Mouse (Mus musculus) midbrain, embryonic 15.5 days (tissue): Measurements from ENCODE around the gene Cdkl2. TPM values are rescaled to one million over a fixed set of nuclear protein-coding genes. Genes with fewer than 3 reads are reported as not detected.

Experiments
- ATAC-seq: fragments of 200-750 bp; cut with Nextera tagmentation; replicated peaks from 2 replicates; pipeline ENCODE4 v1.8.0; 2017; ENCODE audit warnings: moderate TSS enrichment
- H3K27ac ChIP-seq: fragments of 300-500 bp; sonication (generic); 2 replicates; pipeline ENCODE4 v1.5.1; 2015; ENCODE audit warnings: mild to moderate bottlenecking, inconsistent platforms
- H3K27me3 ChIP-seq: fragments of 300-500 bp; sonication (generic); replicated peaks from 2 replicates; pipeline ENCODE4 v1.6.1; 2015; ENCODE audit warnings: inconsistent platforms
- H3K36me3 ChIP-seq: fragments of 300-500 bp; sonication (generic); replicated peaks from 2 replicates; pipeline ENCODE4 v1.6.1; 2015; ENCODE audit warnings: inconsistent platforms
- H3K4me1 ChIP-seq: fragments of 300-500 bp; sonication (generic); 2 replicates; pipeline ENCODE4 v1.6.1; 2015; ENCODE audit warnings: inconsistent platforms
- H3K4me2 ChIP-seq: fragments of 300-500 bp; sonication (generic); 2 replicates; pipeline ENCODE4 v1.6.1; 2015; ENCODE audit warnings: inconsistent platforms, mild to moderate bottlenecking, moderate library complexity
- H3K4me3 ChIP-seq: fragments of 300-500 bp; sonication (generic); 2 replicates; pipeline ENCODE4 v1.5.1; 2015; ENCODE audit warnings: mild to moderate bottlenecking, inconsistent platforms
- H3K9ac ChIP-seq: fragments of 300-500 bp; sonication (generic); 2 replicates; pipeline ENCODE4 v1.6.1; 2015; ENCODE audit warnings: mild to moderate bottlenecking, inconsistent platforms
- H3K9me3 ChIP-seq: fragments of 300-500 bp; sonication (generic); 2 replicates; pipeline ENCODE4 v1.6.1; 2016; ENCODE audit warnings: inconsistent platforms
- WGBS: fragments of 180-500 bp; shearing (Covaris S2); methylation state at CpG from one replicate; pipeline ENCODE4 v1.1.7; 2015; ENCODE audit warnings: mixed read lengths; 5-methylcytosine and 5-hydroxymethylcytosine counted together
- polyA plus RNA-seq: library from polyadenylated mRNA; unstranded; fragments of >200 nt; fragmentation: Nextera tagmentation; extraction: Ambion mirVana; gene quantifications from 2 replicates; pipeline ENCODE4 v1.2.1, GENCODE M21; 2015

The Cdkl2 gene
- polyA plus RNA-seq, 1 experiment from 2014 or later, result 10.5 TPM

- WGBS, result 95% methylated on average over 2 of the region's 2 CpGs
- no peak overlapping the region for H3K9ac ChIP-seq
- no peaks in the 10 kb centered on the region for H3K4me1 ChIP-seq
- no peak overlapping the region for H3K4me2 ChIP-seq
- H3K27ac ChIP-seq, result no peak overlapping the region
- ATAC-seq, result no peak
- H3K4me3 ChIP-seq, result no peak overlapping the region
- no peaks in the 10 kb centered on the region for H3K9me3 ChIP-seq
- H3K36me3 ChIP-seq, result peaks cover 42% of the 10 kb centered on the region
- H3K27me3 ChIP-seq, result no peaks in the 10 kb centered on the region
These were observed 19.5 kb upstream of the Cdkl2 start for GRCm38 (mm10) chr5:92063192-92063591.

GRCm38 (mm10) chr5:92052866-92053265 is 9.2 kb upstream of the Cdkl2 start:
- Histone ChIP-seq H3K9ac (no peak overlapping the region), H3K4me2 (no peak overlapping the region), H3K27ac (no peak overlapping the region), H3K27me3 (no peaks in the 10 kb centered on the region), H3K4me1 (no peaks in the 10 kb centered on the region), H3K4me3 (no peak overlapping the region), H3K9me3 (no peaks in the 10 kb centered on the region), H3K36me3 (peaks cover 53% of the 10 kb centered on the region)
- ATAC-seq, result no peak
- WGBS, result 96% methylated on average over 6 of the region's 6 CpGs

- no peak for ATAC-seq
- Histone ChIP-seq H3K27ac (no peak overlapping the region), H3K4me1 (no peaks in the 10 kb centered on the region), H3K36me3 (peaks cover 29% of the 10 kb centered on the region), H3K27me3 (no peaks in the 10 kb centered on the region), H3K9ac (no peak overlapping the region), H3K4me2 (no peak overlapping the region), H3K4me3 (no peak overlapping the region), H3K9me3 (no peaks in the 10 kb centered on the region)
- 88% methylated on average over 3 of the region's 3 CpGs for WGBS
These were observed 6.7 kb upstream of the Cdkl2 start for GRCm38 (mm10) chr5:92050419-92050818.

GRCm38 (mm10) chr5:92042377-92043348 is 1.0 kb downstream of the Cdkl2 start:
- H3K4me1 ChIP-seq, result no peaks in the 10 kb centered on the region; the same call in 1 of the 2 replicates
- WGBS, result under 1% methylated on average over 68 of the region's 68 CpGs
- peak; percentile 99 for ATAC-seq

GRCm38 (mm10) chr5:92019960-92020359 is 23.7 kb downstream of the Cdkl2 start:
- WGBS, result 73% methylated on average over 2 of the region's 2 CpGs

More at GRCm38 (mm10) chr5:92042377-92043348, 1.0 kb downstream of the Cdkl2 start:
- Histone ChIP-seq H3K27ac (peak overlapping the region; percentile 72), H3K36me3 (no peaks in the 10 kb centered on the region), H3K4me2 (peak overlapping the region; percentile 91), H3K4me3 (peak overlapping the region; percentile 80), H3K27me3 (peaks cover 4% of the 10 kb centered on the region; the same call in 1 of the 2 replicates), H3K9ac (peak overlapping the region; percentile 43), H3K9me3 (no peaks in the 10 kb centered on the region)

GRCm38 (mm10) chr5:92011756-92012155 is 31.9 kb downstream of the Cdkl2 start:
- H3K4me3 ChIP-seq, result no peak overlapping the region
- no peak overlapping the region for H3K4me2 ChIP-seq
- H3K9ac ChIP-seq, result no peak overlapping the region
- 66% methylated on average over 7 of the region's 7 CpGs for WGBS
- H3K27ac ChIP-seq, result no peak overlapping the region
- H3K36me3 ChIP-seq, result no peaks in the 10 kb centered on the region
- H3K9me3 ChIP-seq, result no peaks in the 10 kb centered on the region
- no peaks in the 10 kb centered on the region for H3K4me1 ChIP-seq
- ATAC-seq, result no peak
- no peaks in the 10 kb centered on the region for H3K27me3 ChIP-seq

More at GRCm38 (mm10) chr5:92019960-92020359, 23.7 kb downstream of the Cdkl2 start:
- no peaks in the 10 kb centered on the region for H3K9me3 ChIP-seq
- no peak overlapping the region for H3K4me2 ChIP-seq
- H3K9ac ChIP-seq, result no peak overlapping the region
- no peaks in the 10 kb centered on the region for H3K4me1 ChIP-seq
- no peak overlapping the region for H3K4me3 ChIP-seq
- H3K27ac ChIP-seq, result no peak overlapping the region
- no peak for ATAC-seq
- H3K27me3 ChIP-seq, result no peaks in the 10 kb centered on the region
- no peaks in the 10 kb centered on the region for H3K36me3 ChIP-seq

GRCm38 (mm10) chr5:92009827-92010226 is 33.9 kb downstream of the Cdkl2 start:
- Histone ChIP-seq H3K9me3 (no peaks in the 10 kb centered on the region), H3K4me1 (no peaks in the 10 kb centered on the region), H3K36me3 (no peaks in the 10 kb centered on the region), H3K4me3 (no peak overlapping the region), H3K9ac (no peak overlapping the region), H3K27me3 (no peaks in the 10 kb centered on the region), H3K4me2 (no peak overlapping the region), H3K27ac (no peak overlapping the region)
- ATAC-seq, result no peak
- 49% methylated on average over 2 of the region's 2 CpGs for WGBS

GRCm38 (mm10) chr5:92003011-92003410 is 40.7 kb downstream of the Cdkl2 start:
- Histone ChIP-seq H3K4me3 (no peak overlapping the region), H3K27me3 (no peaks in the 10 kb centered on the region), H3K4me2 (no peak overlapping the region), H3K9ac (no peak overlapping the region), H3K4me1 (no peaks in the 10 kb centered on the region), H3K9me3 (no peaks in the 10 kb centered on the region), H3K36me3 (no peaks in the 10 kb centered on the region), H3K27ac (no peak overlapping the region)
- 75% methylated on average over 2 of the region's 2 CpGs for WGBS
- peak; percentile 70 for ATAC-seq

GRCm38 (mm10) chr5:92000770-92001169 is 42.9 kb downstream of the Cdkl2 start:
- Histone ChIP-seq H3K4me1 (no peaks in the 10 kb centered on the region), H3K4me2 (no peak overlapping the region), H3K9me3 (no peaks in the 10 kb centered on the region), H3K9ac (no peak overlapping the region), H3K36me3 (no peaks in the 10 kb centered on the region), H3K27ac (no peak overlapping the region), H3K27me3 (no peaks in the 10 kb centered on the region), H3K4me3 (no peak overlapping the region)
- 76% methylated on average over 2 of the region's 2 CpGs for WGBS
- no peak for ATAC-seq

GRCm38 (mm10) chr5:91994546-91994945 is 49.1 kb downstream of the Cdkl2 start:
- 60% methylated on average over 13 of the region's 13 CpGs for WGBS
- H3K4me3 ChIP-seq, result no peak overlapping the region
- H3K27me3 ChIP-seq, result no peaks in the 10 kb centered on the region

GRCm38 (mm10) chr5:91993061-91993460 is 50.6 kb downstream of the Cdkl2 start:
- Histone ChIP-seq H3K4me1 (no peaks in the 10 kb centered on the region), H3K4me3 (no peak overlapping the region), H3K9ac (no peak overlapping the region), H3K4me2 (no peak overlapping the region), H3K27me3 (no peaks in the 10 kb centered on the region), H3K36me3 (no peaks in the 10 kb centered on the region), H3K27ac (no peak overlapping the region), H3K9me3 (no peaks in the 10 kb centered on the region)
- no peak for ATAC-seq
- 94% methylated on average over 2 of the region's 2 CpGs for WGBS

More at GRCm38 (mm10) chr5:91994546-91994945, 49.1 kb downstream of the Cdkl2 start:
- H3K9me3 ChIP-seq, result no peaks in the 10 kb centered on the region
- no peak overlapping the region for H3K4me2 ChIP-seq
- ATAC-seq, result no peak
- no peaks in the 10 kb centered on the region for H3K36me3 ChIP-seq
- no peak overlapping the region for H3K9ac ChIP-seq
- H3K27ac ChIP-seq, result no peak overlapping the region
- H3K4me1 ChIP-seq, result no peaks in the 10 kb centered on the region

GRCm38 (mm10) chr5:91991191-91991937 is 52.3 kb downstream of the Cdkl2 start:
- no peak for ATAC-seq

More at GRCm38 (mm10) chr5:91991191-91991937, 52.3 kb downstream of the Cdkl2 start:
- H3K27me3 ChIP-seq, result no peaks in the 10 kb centered on the region
- H3K9me3 ChIP-seq, result no peaks in the 10 kb centered on the region
- no peak overlapping the region for H3K4me2 ChIP-seq
- no peaks in the 10 kb centered on the region for H3K36me3 ChIP-seq
- H3K9ac ChIP-seq, result no peak overlapping the region
- H3K4me3 ChIP-seq, result no peak overlapping the region
- no peak overlapping the region for H3K27ac ChIP-seq
- 89% methylated on average over 6 of the region's 6 CpGs for WGBS
- H3K4me1 ChIP-seq, result no peaks in the 10 kb centered on the region
